Mouse (Mus musculus) G1E (cell line): ENCODE results near the gene Thnsl1.

Source experiments
- CTCF ChIP-seq: IDR thresholded peaks from 2 replicates; pipeline ENCODE4 v1.5.1; 2012; ENCODE audit warnings: low read depth, low read length, inconsistent platforms, mixed read lengths
- GATA1 ChIP-seq: IDR thresholded peaks from 2 replicates; pipeline ENCODE4 v1.6.1; 2012; ENCODE audit warnings: borderline replicate concordance, low read length, inconsistent platforms, mixed read lengths
- POLR2AphosphoS5 ChIP-seq: IDR thresholded peaks from 2 replicates; pipeline ENCODE4 v1.6.1; 2012; ENCODE audit warnings: low read depth, low read length, inconsistent platforms; ENCODE audit not compliant: insufficient replicate concordance
- TAL1 ChIP-seq: conservative IDR thresholded peaks from 2 replicates; pipeline ENCODE4 v1.6.1; 2012; ENCODE audit warnings: low read depth, low read length, inconsistent platforms, mixed read lengths

DNA sequence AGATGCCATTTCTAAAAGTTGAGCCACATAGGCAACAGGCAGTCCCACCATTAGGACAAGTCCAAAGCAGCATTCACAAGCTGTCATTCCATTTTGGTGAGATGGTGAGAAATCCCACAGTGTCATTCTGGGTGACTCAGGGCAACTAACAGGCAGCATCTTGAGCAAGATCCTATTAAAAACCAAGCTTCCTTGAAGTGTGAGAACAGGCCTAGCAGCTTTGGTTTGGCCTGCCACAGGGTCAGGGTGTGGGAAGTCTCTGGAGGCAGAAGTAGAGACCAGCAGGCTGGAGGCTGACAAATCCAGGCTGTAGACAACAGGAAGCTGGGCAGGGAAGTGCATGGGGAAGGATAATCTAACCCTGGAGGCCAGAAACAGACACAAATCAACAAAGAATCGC, 22.7 kb upstream of the Thnsl1 start:
- no peak for TF ChIP-seq CTCF
- TF ChIP-seq TAL1 = no peak
- no peak for TF ChIP-seq GATA1
- TF ChIP-seq POLR2AphosphoS5 = no peak
